Mouse (Mus musculus): ENCODE measurements around the gene Gm17657.
"Not testable (repeated sequence)": the region's sequence is repeated elsewhere in the genome, so short reads cannot be mapped to it uniquely, and the experiment has no call there.

The Gm17657 gene

GRCm38 (mm10) chr17:29502005-29502668, 47.3 kb downstream of the Gm17657 start:
- DNase-seq (ENCODE audit: low spot score in 2 of 2) = no peak

GRCm38 (mm10) chr17:29500802-29501469, 48.5 kb downstream of the Gm17657 start:
- no peak for DNase-seq (ENCODE audit: low spot score in 2 of 2)

GRCm38 (mm10) chr17:29500243-29500740, 49.1 kb downstream of the Gm17657 start:
- no peak for DNase-seq (ENCODE audit: low spot score in 2 of 2)

GRCm38 (mm10) chr17:29499511-29499910, 49.9 kb downstream of the Gm17657 start:
- no peak for DNase-seq (ENCODE audit: low spot score in 2 of 2)

GRCm38 (mm10) chr17:29498952-29499351, 50.5 kb downstream of the Gm17657 start:
- DNase-seq (ENCODE audit: low spot score in 2 of 2) = not testable (repeated sequence)

GRCm38 (mm10) chr17:29498028-29498427, 51.4 kb downstream of the Gm17657 start:
- no peak for DNase-seq (ENCODE audit: low spot score in 2 of 2)

GRCm38 (mm10) chr17:29497481-29497880, 52.0 kb downstream of the Gm17657 start:
- not testable (repeated sequence) for DNase-seq (ENCODE audit: low spot score in 2 of 2)

- DNase-seq (ENCODE audit: low spot score in 2 of 2) = no peak
Observed at GRCm38 (mm10) chr17:29497071-29497354, 52.4 kb downstream of the Gm17657 start.

GRCm38 (mm10) chr17:29496211-29497070, 53.0 kb downstream of the Gm17657 start:
- DNase-seq (ENCODE audit: low spot score in 2 of 2) = no peak

- no peak for DNase-seq (ENCODE audit: low spot score in 2 of 2)
Observed at GRCm38 (mm10) chr17:29494732-29495076, 54.7 kb downstream of the Gm17657 start.

GRCm38 (mm10) chr17:29494062-29494731, 55.2 kb downstream of the Gm17657 start:
- no peak for DNase-seq (ENCODE audit: low spot score in 2 of 2)

GRCm38 (mm10) chr17:29493461-29493980, 55.9 kb downstream of the Gm17657 start:
- no peak for DNase-seq (ENCODE audit: low spot score in 2 of 2)

GRCm38 (mm10) chr17:29492269-29493191, 56.9 kb downstream of the Gm17657 start:
- DNase-seq (ENCODE audit: low spot score in 2 of 2) = peak in 1 of 2 experiments; percentile 14

GRCm38 (mm10) chr17:29491591-29492268, 57.7 kb downstream of the Gm17657 start:
- peak in 1 of 2 experiments; percentile 17 for DNase-seq (ENCODE audit: low spot score in 2 of 2)

GRCm38 (mm10) chr17:29490713-29491581, 58.5 kb downstream of the Gm17657 start, which contains the start of gene Pim1:
Gene Pim1, plus strand, starts transcription at chr17:29490753.
- peak in 1 of 2 experiments; percentile 33 for DNase-seq (ENCODE audit: low spot score in 2 of 2)

- DNase-seq (ENCODE audit: low spot score in 2 of 2) = peak; percentile 91 to 92
Observed at GRCm38 (mm10) chr17:29489971-29490712, 59.3 kb downstream of the Gm17657 start.

GRCm38 (mm10) chr17:29488978-29489970, 60.2 kb downstream of the Gm17657 start:
- DNase-seq (ENCODE audit: low spot score in 2 of 2) = peak in 1 of 2 experiments; percentile 16

Data from frontal cortex, postnatal 14 days (tissue).